Mouse (Mus musculus) midbrain, embryonic 13.5 days (tissue): ENCODE measurements around the gene Alkbh4. TPM values are rescaled to one million over a fixed set of nuclear protein-coding genes. Genes with fewer than 3 reads are reported as not detected.
"Not testable (repeated sequence)": the region's sequence is repeated elsewhere in the genome, so short reads cannot be mapped to it uniquely, and the experiment has no call there.

Experiments
- ATAC-seq: fragments of 200-750 bp; cut with Nextera tagmentation; 2 replicates; pipeline ENCODE4 v1.8.0; 2017; ENCODE audit warnings: mild to moderate bottlenecking, moderate TSS enrichment, moderate library complexity
- H3K27ac ChIP-seq: fragments of 300-500 bp; sonication (generic); 2 replicates; pipeline ENCODE4 v1.5.1; 2015; ENCODE audit warnings: inconsistent platforms, mild to moderate bottlenecking, moderate library complexity
- H3K27me3 ChIP-seq: fragments of 300-500 bp; sonication (generic); 2 replicates; pipeline ENCODE4 v1.6.1; 2015; ENCODE audit warnings: mild to moderate bottlenecking, inconsistent platforms
- H3K36me3 ChIP-seq: fragments of 300-500 bp; sonication (generic); 2 replicates; pipeline ENCODE4 v1.6.1; 2015; ENCODE audit warnings: mild to moderate bottlenecking, inconsistent platforms
- H3K4me1 ChIP-seq: fragments of 300-500 bp; sonication (generic); replicated peaks from 2 replicates; pipeline ENCODE4 v1.6.1; 2015; ENCODE audit warnings: inconsistent platforms
- H3K4me2 ChIP-seq: fragments of 300-500 bp; sonication (generic); replicated peaks from 2 replicates; pipeline ENCODE4 v1.6.1; 2015; ENCODE audit warnings: moderate library complexity, mild to moderate bottlenecking, inconsistent platforms
- H3K4me3 ChIP-seq: fragments of 300-500 bp; sonication (generic); replicated peaks from 2 replicates; pipeline ENCODE4 v1.5.1; 2015; ENCODE audit warnings: mild to moderate bottlenecking, inconsistent platforms
- H3K9ac ChIP-seq: fragments of 300-500 bp; sonication (generic); replicated peaks from 2 replicates; pipeline ENCODE4 v1.6.1; 2015; ENCODE audit warnings: mild to moderate bottlenecking, inconsistent platforms
- H3K9me3 ChIP-seq: fragments of 300-500 bp; sonication (generic); 2 replicates; pipeline ENCODE4 v1.6.1; 2016; ENCODE audit warnings: mild to moderate bottlenecking, inconsistent platforms
- WGBS: fragments of 180-500 bp; shearing (Covaris S2); methylation state at CpG from one replicate; pipeline ENCODE4 v1.1.7; 2015; 5-methylcytosine and 5-hydroxymethylcytosine counted together
- polyA plus RNA-seq: library from polyadenylated mRNA; unstranded; fragments of >200 nt; fragmentation: Nextera tagmentation; extraction: Ambion mirVana; gene quantifications from 2 replicates; pipeline ENCODE4 v1.2.1, GENCODE M21; 2015

The Alkbh4 gene
- polyA plus RNA-seq, 1 experiment from 2014 or later = 23.6 TPM

- Histone ChIP-seq H3K27me3 (no peaks in the 10 kb centered on the region), H3K4me1 (no peaks in the 10 kb centered on the region), H3K9ac (no peak overlapping the region), H3K36me3 (peaks cover 9% of the 10 kb centered on the region), H3K4me2 (no peak overlapping the region), H3K9me3 (no peaks in the 10 kb centered on the region), H3K27ac (no peak overlapping the region), H3K4me3 (no peak overlapping the region)
- no peak for ATAC-seq
- 89% methylated on average over 1 of the region's 1 CpGs for WGBS
Measured at GRCm38 (mm10) chr5:136146936-136147335, 11.0 kb downstream of the Alkbh4 start.

- no peaks in the 10 kb centered on the region for H3K9me3 ChIP-seq
- H3K4me1 ChIP-seq = no peaks in the 10 kb centered on the region
- H3K36me3 ChIP-seq = peaks cover under 1% of the 10 kb centered on the region; the same call in 1 of the 2 replicates
- no peak for ATAC-seq
- H3K4me3 ChIP-seq = no peak overlapping the region
- H3K27me3 ChIP-seq = no peaks in the 10 kb centered on the region
- no peak overlapping the region for H3K9ac ChIP-seq
- H3K27ac ChIP-seq = no peak overlapping the region
- WGBS = 69% methylated on average over 8 of the region's 8 CpGs
- H3K4me2 ChIP-seq = no peak overlapping the region
Measured at GRCm38 (mm10) chr5:136147704-136148103, 11.8 kb downstream of the Alkbh4 start.

DNA sequence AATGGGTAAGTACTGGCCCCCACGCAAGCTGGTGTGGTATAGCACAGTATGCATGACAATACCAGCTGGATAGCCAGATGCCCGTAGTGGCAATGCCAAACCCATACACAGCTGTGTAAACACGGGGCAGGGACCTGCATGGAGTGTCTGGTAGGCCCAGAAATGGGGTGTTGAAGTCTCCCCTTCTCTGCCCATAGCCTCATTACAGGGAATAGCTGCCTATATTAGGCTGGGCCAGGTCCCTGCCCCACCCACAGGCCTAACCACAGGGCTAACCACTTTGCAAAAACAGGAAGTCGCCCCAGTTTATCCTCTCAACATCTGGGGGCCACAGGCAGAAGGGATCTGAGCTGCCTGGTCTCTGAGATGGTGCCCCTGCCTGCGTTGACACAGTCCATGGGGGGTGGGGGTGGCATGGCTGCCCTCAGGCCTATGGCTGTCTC, 13.2 kb downstream of the Alkbh4 start:
- H3K4me2 ChIP-seq, H3K27ac ChIP-seq, H3K36me3 ChIP-seq, H3K27me3 ChIP-seq, H3K4me1 ChIP-seq, H3K9me3 ChIP-seq, H3K4me3 ChIP-seq, H3K9ac ChIP-seq: not testable (repeated sequence)
- 75% methylated on average over 5 of the region's 5 CpGs for WGBS
- 0 out of 2 replicates have a peak, but pooled peaks have one; percentile 24 for ATAC-seq

DNA sequence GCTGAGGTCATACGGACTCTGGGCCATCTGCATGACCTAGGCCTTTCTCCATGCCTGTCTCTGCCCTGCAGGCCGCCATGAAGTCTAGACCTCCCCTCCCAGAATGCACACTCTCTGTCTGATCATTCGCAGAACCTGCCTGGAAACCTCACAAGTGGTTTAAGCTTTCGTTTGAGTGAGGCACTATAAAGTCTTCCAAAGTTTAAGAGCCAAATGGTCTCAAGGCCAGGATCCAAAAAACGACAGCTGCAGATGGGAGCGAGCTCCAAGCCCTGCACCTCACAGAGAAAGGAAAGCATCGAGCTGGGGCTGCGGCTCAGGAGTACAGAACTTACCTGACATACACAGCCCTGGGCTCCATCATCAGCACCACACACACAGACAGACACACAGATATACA, 16.4 kb downstream of the Alkbh4 start:
- Histone ChIP-seq H3K4me1 (no peaks in the 10 kb centered on the region), H3K27ac (no peak overlapping the region), H3K36me3 (peaks cover 5% of the 10 kb centered on the region), H3K9me3 (no peaks in the 10 kb centered on the region), H3K27me3 (no peaks in the 10 kb centered on the region), H3K4me3 (no peak overlapping the region), H3K4me2 (no peak overlapping the region), H3K9ac (no peak overlapping the region)
- 88% methylated on average over 8 of the region's 8 CpGs for WGBS
- no peak for ATAC-seq

DNA sequence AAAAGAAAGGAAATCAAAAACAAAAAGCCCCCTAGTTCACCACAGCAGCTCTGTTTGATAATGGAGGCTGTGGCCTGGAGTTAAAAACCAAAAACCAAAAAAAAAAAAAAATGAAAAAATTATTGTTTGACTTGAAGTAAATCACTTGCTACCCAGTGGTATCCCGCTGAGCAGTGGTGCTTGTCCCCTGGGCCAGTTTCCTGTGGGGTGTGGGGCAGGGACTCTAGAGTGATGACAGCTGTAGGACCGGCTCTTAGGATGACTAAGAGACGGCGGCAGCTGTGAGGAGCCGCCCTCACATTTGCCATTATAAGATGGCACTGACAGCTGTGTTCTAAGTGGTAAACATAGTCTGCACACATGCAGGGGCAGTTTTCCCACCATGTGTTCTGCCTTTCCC, 19.5 kb downstream of the Alkbh4 start:
- H3K4me2 ChIP-seq = no peak overlapping the region
- H3K9me3 ChIP-seq = no peaks in the 10 kb centered on the region
- no peak overlapping the region for H3K27ac ChIP-seq
- peaks cover 9% of the 10 kb centered on the region for H3K36me3 ChIP-seq
- ATAC-seq = no peak
- H3K4me1 ChIP-seq = no peaks in the 10 kb centered on the region
- H3K9ac ChIP-seq = no peak overlapping the region
- 84% methylated on average over 5 of the region's 5 CpGs for WGBS
- no peak overlapping the region for H3K4me3 ChIP-seq
- H3K27me3 ChIP-seq = no peaks in the 10 kb centered on the region

DNA sequence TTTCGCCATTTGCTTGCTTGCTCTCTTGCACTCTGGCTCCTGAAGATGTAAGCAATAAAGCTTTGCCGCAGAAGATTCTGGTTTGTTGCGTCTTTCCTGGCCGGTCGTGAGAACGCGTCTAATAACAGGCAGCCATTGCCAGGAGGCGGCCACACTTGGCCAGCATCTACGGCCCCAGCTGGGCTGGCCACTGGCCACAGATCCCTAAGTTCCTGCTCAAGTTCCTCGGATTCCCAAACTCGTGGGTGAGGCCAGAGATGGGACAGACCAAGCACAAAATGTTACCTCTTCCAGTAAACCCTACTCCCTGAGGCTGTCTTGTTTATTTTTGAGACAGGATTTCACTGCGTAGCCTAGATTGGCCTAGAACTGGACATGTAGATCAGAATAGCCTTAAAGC, 24.1 kb downstream of the Alkbh4 start:
- not testable (repeated sequence) for H3K4me3 ChIP-seq, H3K4me2 ChIP-seq, H3K27ac ChIP-seq

GRCm38 (mm10) chr5:136163807-136164474, 28.0 kb downstream of the Alkbh4 start:
- H3K4me2 ChIP-seq = no peak overlapping the region
- peak; percentile 67 for ATAC-seq
- no peaks in the 10 kb centered on the region for H3K27me3 ChIP-seq
- 71% methylated on average over 11 of the region's 11 CpGs for WGBS
- H3K9me3 ChIP-seq = no peaks in the 10 kb centered on the region
- H3K36me3 ChIP-seq = peaks cover 28% of the 10 kb centered on the region
- H3K27ac ChIP-seq = 0 out of 2 replicates have a peak overlapping the region, but pooled peaks have one; percentile 51
- H3K9ac ChIP-seq = no peak overlapping the region
- H3K4me1 ChIP-seq = peaks cover 11% of the 10 kb centered on the region; the same call in 1 of the 2 replicates
- no peak overlapping the region for H3K4me3 ChIP-seq

More for the DNA sequence above, 24.1 kb downstream of the Alkbh4 start:
- 90% methylated on average over 11 of the region's 12 CpGs for WGBS
- not testable (repeated sequence) for H3K9me3 ChIP-seq, H3K4me1 ChIP-seq, H3K27me3 ChIP-seq, ATAC-seq, H3K9ac ChIP-seq
- H3K36me3 ChIP-seq = peaks cover 15% of the 10 kb centered on the region

DNA sequence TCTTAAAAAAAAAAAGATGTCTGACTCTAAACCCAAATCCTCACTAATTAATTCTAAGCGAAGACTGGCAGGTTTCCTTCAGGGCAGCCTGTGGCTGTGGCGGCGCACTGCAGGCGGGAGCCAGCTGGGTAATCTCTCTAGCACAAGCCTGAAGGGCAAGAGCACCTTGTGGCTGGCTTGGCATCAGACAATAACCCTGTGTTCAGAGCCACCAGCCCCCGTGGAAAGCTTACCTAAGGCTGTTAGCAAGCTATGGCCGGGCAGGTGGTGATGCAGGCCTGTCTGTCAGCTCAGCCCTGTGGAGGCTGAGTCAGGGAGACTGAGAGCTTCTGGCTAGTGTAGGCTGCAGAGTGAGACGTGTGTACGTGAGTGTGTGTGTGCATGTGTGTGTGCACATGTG, 29.3 kb downstream of the Alkbh4 start:
- WGBS = 73% methylated on average over 8 of the region's 8 CpGs
- peaks cover 25% of the 10 kb centered on the region for H3K36me3 ChIP-seq
- no peak overlapping the region for H3K4me2 ChIP-seq
- H3K9me3 ChIP-seq = no peaks in the 10 kb centered on the region
- H3K4me1 ChIP-seq = peaks cover 15% of the 10 kb centered on the region
- ATAC-seq = no peak; the same call in 1 of the 2 replicates
- no peak overlapping the region for H3K4me3 ChIP-seq
- no peak overlapping the region; the same call in 1 of the 2 replicates for H3K9ac ChIP-seq
- H3K27ac ChIP-seq = peak overlapping the region; percentile 48
- no peaks in the 10 kb centered on the region for H3K27me3 ChIP-seq

GRCm38 (mm10) chr5:136167296-136167695, 31.4 kb downstream of the Alkbh4 start:
- WGBS = 90% methylated on average over 4 of the region's 4 CpGs

GRCm38 (mm10) chr5:136168071-136168470, 32.1 kb downstream of the Alkbh4 start:
- Histone ChIP-seq H3K4me2 (no peak overlapping the region), H3K4me3 (no peak overlapping the region), H3K36me3 (peaks cover 15% of the 10 kb centered on the region), H3K9me3 (no peaks in the 10 kb centered on the region), H3K27me3 (0 out of 2 replicates have a peak, but pooled peaks cover 11% of the 10 kb centered on the region), H3K9ac (no peak overlapping the region), H3K4me1 (peaks cover 27% of the 10 kb centered on the region), H3K27ac (no peak overlapping the region)
- WGBS = 93% methylated on average over 3 of the region's 3 CpGs
- ATAC-seq = no peak

More at GRCm38 (mm10) chr5:136167296-136167695, 31.4 kb downstream of the Alkbh4 start:
- H3K4me2 ChIP-seq = no peak overlapping the region
- peaks cover 17% of the 10 kb centered on the region for H3K36me3 ChIP-seq
- peaks cover 27% of the 10 kb centered on the region for H3K4me1 ChIP-seq
- H3K9me3 ChIP-seq = no peaks in the 10 kb centered on the region
- H3K27ac ChIP-seq = no peak overlapping the region
- no peak overlapping the region for H3K4me3 ChIP-seq
- H3K27me3 ChIP-seq = 0 out of 2 replicates have a peak, but pooled peaks cover 6% of the 10 kb centered on the region
- H3K9ac ChIP-seq = no peak overlapping the region
- ATAC-seq = no peak

DNA sequence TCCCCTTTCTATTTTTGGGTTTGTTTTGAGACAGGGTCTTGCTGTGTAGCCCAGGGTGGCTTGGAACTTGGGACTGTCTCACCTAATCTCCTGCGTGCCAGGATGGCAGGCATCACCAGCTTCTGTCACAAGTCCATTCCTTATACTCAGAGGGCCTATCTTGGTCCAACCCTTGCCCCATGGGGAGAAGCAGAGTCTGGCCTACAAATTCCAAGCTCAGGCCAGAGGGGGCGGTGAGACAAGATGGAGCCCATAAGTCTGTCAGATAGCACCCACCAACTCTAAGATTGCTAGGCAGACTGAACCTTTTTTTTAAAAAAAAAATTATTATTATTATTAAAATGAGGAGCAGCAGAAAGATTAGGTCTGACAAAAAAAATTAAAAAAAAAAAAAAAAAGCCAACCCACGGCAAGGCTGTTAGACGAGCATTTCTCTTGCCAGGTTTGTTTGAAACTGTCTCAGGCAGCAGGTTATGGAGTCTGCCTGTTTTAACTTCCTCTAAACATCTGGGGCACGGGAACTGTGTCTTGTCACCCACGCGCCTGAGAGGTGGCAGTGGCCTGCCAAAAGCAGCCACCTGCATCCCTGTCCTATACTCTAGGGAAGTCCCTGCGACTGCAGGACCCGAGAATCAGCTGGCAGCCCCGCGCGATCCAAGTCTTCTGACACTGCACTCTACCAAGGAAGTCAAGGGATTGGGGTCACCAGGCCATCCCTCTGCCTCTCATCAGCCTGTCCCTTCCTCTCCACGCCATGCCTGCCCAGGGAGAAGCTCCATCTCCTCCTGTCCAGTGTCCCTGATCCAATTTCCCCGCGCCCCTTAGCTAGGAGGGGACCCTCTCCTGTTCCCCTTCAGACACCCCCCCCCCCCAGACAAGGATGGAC, 33.9 kb downstream of the Alkbh4 start:
- Histone ChIP-seq H3K27ac (peak overlapping the region; percentile 76), H3K36me3 (peaks cover 13% of the 10 kb centered on the region), H3K9ac (peak overlapping the region; percentile 80), H3K4me2 (peak overlapping the region; percentile 84), H3K4me1 (peaks cover 31% of the 10 kb centered on the region), H3K9me3 (no peaks in the 10 kb centered on the region), H3K27me3 (0 out of 2 replicates have a peak, but pooled peaks cover 11% of the 10 kb centered on the region), H3K4me3 (peak overlapping the region; percentile 65)
- 10% methylated on average over 15 of the region's 15 CpGs for WGBS
- ATAC-seq = peak; percentile 61; the same call in 1 of the 2 replicates
